Mouse (Mus musculus) small intestine, adult 10 weeks (tissue): ENCODE results near the gene B4galt2. TPM values are rescaled to one million over a fixed set of nuclear protein-coding genes. Genes with fewer than 3 reads are reported as not detected.

ENCODE experiments used
- polyA plus RNA-seq: library from polyadenylated mRNA; stranded (reverse); fragments of 350-450 nt; fragmentation: Illumina TruSeq; extraction: RNeasy Lipid Tissue Mini Kit (QIAGEN cat#74804); gene quantifications from one replicate; pipeline ENCODE4 v1.2.3, GENCODE M21; 2014; ENCODE audit warnings: low replicate concordance

The B4galt2 gene
- not detected for polyA plus RNA-seq

DNA sequence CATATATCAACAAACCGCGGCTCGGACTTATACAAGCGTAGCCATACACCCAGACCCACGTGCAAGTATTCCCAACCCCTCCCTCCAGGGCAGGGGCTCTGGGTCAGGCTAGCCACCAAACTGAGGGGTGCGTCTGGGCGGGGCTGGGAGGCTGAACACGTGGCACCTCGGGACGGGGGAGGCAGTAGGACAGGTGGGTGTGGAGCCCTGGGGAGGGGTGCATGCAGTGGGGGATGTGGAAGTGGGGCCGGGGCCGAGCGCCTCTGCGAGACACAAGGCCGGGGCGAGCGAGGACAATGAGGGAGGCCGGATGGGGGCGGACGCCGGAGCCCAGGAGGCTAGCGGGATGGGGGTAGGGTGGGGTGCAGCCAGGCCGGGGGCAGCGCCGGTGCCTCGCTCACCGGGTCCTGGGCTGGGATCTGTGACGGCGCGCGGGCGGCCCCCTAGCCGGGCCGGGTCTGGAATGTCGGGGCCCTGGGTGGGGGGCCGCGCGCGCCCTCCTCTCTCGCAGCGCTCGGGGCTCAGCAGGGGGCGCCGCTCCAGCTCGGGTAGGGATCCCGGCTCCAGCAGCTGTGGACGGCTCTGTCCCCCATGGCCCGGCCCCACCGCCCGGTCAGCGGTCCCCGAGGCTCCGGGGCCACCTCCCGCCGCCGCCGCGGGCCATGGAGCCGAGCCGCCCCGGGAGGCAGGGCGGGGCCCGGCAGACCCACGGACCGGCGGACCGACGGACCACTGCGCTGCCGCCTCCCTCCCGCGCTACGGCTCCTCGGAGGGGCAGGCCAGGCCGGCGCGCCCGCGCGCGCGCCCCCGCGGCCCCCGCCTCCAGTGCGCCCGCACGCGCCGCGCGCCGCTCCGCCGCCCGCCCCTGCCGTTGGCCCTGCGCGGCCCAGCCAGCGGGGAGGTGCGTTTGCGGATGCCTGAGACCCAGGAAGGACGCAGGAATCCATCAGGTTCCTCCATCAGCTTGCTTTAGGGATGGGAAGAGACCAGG, at the start of gene B4galt2:
B4galt2 (minus strand) TSS at position 787 of the 991 bp plus-strand sequence.

DNA sequence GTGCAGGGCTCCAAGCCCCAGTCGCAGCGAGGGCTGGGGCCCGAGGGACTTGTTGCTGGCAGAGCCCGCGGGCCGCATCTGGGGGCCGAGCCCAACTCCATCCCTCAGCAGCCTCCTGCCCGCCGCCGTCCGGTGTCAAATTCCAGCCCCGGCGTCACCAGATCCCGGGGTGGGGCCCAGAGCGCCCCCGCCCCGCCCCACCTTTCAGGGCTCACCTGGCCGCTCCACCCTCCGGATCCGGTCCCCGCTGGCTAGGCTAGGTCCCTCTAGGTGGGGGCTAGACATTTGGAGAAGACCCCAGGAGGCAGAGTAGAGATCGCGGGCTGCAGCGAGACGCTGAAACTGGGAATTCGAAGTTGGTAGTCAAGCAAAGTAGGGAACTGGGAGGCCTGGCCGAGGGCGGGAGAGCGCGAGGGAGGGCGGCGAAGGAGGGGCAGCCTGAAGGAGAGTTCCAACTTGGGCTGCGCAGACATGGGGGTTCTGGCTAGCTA, 46.1 kb upstream of the B4galt2 start, which contains the start of gene Artn:
Artn (minus strand) TSS at position 373 of the 491 bp plus-strand sequence.

GRCm38 (mm10) chr4:117914591-117915442, 31.5 kb upstream of the B4galt2 start, which contains the start of gene Ipo13:
Gene Ipo13, minus strand, starts transcription at chr4:117914999.

GRCm38 (mm10) chr4:117891738-117892161, 8.5 kb upstream of the B4galt2 start, which contains the start of gene Dph2:
Gene Dph2, minus strand, starts transcription at chr4:117892032.

GRCm38 (mm10) chr4:117887133-117887532, 3.8 kb upstream of the B4galt2 start, which contains the start of gene Atp6v0b:
Gene Atp6v0b, minus strand, starts transcription at chr4:117887333.

DNA sequence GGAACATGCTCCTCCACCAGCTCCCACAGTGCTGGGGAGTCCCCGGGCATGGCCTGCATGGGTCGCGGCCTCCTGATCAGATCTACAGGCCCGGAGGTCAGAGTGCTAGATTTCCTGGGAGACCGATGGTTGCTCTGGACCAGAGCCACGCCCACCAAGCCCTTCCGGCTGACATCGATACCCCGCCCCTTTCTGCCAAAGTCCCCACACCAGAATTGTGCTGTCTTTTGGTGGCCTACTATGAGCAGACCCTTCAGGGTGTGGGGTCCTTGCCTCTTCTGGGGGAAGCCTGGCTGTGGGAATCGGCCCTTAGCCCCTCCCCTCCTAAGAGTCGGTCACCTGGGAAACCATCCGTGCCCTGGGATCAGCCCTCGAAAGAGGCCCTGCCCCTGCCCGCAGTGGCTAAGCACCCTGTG, 10.8 kb downstream of the B4galt2 start, which contains the start of gene Ccdc24:
Ccdc24 (minus strand) TSS at position 87 of the 416 bp plus-strand sequence.

DNA sequence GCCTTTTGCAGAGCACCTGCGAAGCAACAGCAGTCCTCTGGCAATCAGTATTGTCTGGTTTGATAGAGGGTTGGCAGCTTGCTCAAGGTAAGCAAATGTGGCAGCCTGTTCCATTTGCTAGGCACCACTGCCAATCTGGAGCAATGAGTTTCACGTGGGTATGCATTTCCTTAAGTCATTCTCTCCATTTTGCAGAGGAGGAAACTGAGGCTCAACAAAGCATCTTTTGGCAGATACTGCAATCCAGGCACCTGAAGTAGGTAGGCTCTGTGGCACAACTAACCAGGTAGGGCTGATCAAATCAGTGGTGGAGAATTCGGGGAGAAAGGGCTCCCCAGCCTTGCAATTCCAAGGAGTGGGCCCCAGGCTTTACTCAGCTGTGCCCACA, 48.8 kb downstream of the B4galt2 start, which contains the start of gene Slc6a9:
Slc6a9 (plus strand) TSS at position 50 of the 388 bp plus-strand sequence.

Other genes with a start within 250 kb of the B4galt2 start
- 0.48 TPM for gene Dmap1, start 201.2 kb downstream of the B4galt2 start, polyA plus RNA-seq
- gene Gm12845, start 159.1 kb downstream of the B4galt2 start, polyA plus RNA-seq, result not detected
- not detected for gene Klf17, start 117.8 kb downstream of the B4galt2 start, polyA plus RNA-seq
- gene Slc6a9, start 49.0 kb downstream of the B4galt2 start, polyA plus RNA-seq, result 0.45 TPM
- not detected for gene Ccdc24, start 10.9 kb downstream of the B4galt2 start, polyA plus RNA-seq
- gene Atp6v0b, start 3.8 kb upstream of the B4galt2 start, polyA plus RNA-seq, result 27.4 TPM
- 3.5 TPM for gene Dph2, start 8.5 kb upstream of the B4galt2 start, polyA plus RNA-seq
- gene Ipo13, start 31.5 kb upstream of the B4galt2 start, polyA plus RNA-seq, result 0.22 TPM
- not detected for gene Artn, start 46.3 kb upstream of the B4galt2 start, polyA plus RNA-seq